Mouse (Mus musculus) heart, embryonic 10.5 days (tissue): ENCODE data around the gene Uqcrfs1. TPM values are rescaled to one million over a fixed set of nuclear protein-coding genes. Genes with fewer than 3 reads are reported as not detected.

Experiments used
- DNase-seq: peaks from one replicate; pipeline ENCODE4 v3.0.0-alpha.2; 2017; ENCODE audit warnings: low spot score
- H3K27ac ChIP-seq: fragments of 300-500 bp; sonication (generic); 2 replicates; pipeline ENCODE4 v1.5.1; 2016; ENCODE audit warnings: mild to moderate bottlenecking
- H3K27me3 ChIP-seq: fragments of 300-500 bp; sonication (generic); 2 replicates; pipeline ENCODE4 v1.6.1; 2016; ENCODE audit warnings: mild to moderate bottlenecking; ENCODE audit not compliant: poor library complexity, insufficient read depth, severe bottlenecking
- H3K36me3 ChIP-seq: fragments of 300-500 bp; sonication (generic); 2 replicates; pipeline ENCODE4 v1.6.1; 2016; ENCODE audit warnings: mild to moderate bottlenecking, moderate library complexity
- H3K4me1 ChIP-seq: fragments of 300-500 bp; sonication (generic); 2 replicates; pipeline ENCODE4 v1.6.1; 2016; ENCODE audit warnings: mild to moderate bottlenecking
- H3K4me3 ChIP-seq: fragments of 300-500 bp; sonication (generic); 2 replicates; pipeline ENCODE4 v1.5.1; 2016; ENCODE audit warnings: mild to moderate bottlenecking, moderate library complexity
- H3K9me3 ChIP-seq: fragments of 300-500 bp; sonication (generic); 2 replicates; pipeline ENCODE4 v1.6.1; 2016; ENCODE audit warnings: mild to moderate bottlenecking, moderate library complexity
- WGBS: fragments of 180-500 bp; shearing (Covaris S2); methylation state at CpG from one replicate; pipeline ENCODE4 v1.1.7; 2016; 5-methylcytosine and 5-hydroxymethylcytosine counted together
- polyA plus RNA-seq: library from polyadenylated mRNA; unstranded; fragments of >200 nt; fragmentation: Nextera tagmentation; extraction: Ambion mirVana; gene quantifications from 2 replicates; pipeline ENCODE4 v1.2.1, GENCODE M21; 2016

The Uqcrfs1 gene
- 381 and 511 TPM in 2 replicates for polyA plus RNA-seq

DNA sequence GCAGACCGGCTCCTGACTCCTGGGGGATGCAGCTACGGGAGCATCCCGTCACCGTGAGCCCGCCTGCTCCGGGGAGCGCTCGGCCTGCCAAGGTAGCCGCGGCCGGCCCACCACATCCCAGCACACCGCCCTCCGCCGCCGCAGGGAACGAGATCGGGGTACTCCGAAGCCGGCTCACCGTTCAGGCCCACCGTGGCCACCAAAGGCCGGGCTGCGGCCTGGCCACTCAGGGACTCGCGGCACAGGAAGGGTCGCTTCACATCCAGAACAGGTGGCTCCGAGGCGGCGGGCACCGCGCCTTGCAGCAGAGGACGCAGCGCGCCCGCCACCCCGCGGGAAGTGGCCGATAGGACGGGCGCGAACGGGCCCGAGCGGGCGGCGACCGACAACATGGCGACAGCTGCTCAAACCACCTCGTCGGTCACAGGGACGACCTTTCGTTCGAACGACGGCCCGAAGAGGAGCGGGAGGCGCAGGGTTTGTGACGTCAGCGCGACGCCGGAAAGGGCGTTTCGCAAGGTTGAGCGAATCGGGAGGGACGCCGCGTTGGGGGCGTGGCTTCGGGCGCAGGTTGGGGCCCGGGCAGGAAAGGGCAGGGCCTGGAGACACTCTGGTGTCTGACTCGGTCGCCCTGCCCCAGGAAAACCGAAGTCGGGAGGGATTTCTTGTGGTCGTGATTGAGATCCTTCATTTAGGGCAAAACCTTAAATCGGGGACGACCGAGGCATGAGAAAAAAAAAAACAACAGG lies at the start of gene Uqcrfs1:
Gene Uqcrfs1 (minus strand): TSS at position 507 of the 749 bp plus-strand sequence.
- DNase-seq: peak; percentile 98
- Histone ChIP-seq H3K36me3 (peaks cover 12% of the 10 kb centered on the region), H3K27ac (peak within 1 kb of the TSS; percentile 99), H3K4me1 (peaks cover 13% of the 10 kb centered on the region), H3K4me3 (peak within 1 kb of the TSS; percentile 91), H3K9me3 (no peaks in the 10 kb centered on the region), H3K27me3 (no peaks in the 10 kb centered on the region)
- under 1% methylated on average over 82 of the region's 82 CpGs for WGBS

DNA sequence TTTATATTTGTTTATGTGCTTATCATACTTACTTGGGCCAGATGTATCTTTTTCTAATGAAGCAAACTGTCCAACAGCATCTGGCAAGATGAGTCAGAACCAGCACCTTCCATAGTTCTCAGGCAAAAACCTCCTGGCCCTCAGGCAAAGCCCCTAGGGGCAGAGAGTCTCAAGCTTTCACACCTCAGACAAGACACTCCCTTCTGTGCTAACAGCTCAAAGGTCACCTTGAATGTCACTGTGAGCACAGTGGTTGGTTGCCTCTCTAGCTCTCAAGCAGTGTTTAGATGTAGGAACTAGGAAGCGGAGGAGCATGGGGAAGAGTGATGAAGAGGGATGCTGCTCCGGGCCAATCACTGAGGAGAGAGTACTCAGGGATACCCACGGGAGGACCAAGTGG lies 40.6 kb upstream of the Uqcrfs1 start:
- no peaks in the 10 kb centered on the region for H3K36me3 ChIP-seq
- no peaks in the 10 kb centered on the region for H3K4me1 ChIP-seq
- DNase-seq: no peak
- H3K27ac ChIP-seq: no peak overlapping the region
- 90% methylated on average over 3 of the region's 3 CpGs for WGBS
- no peaks in the 10 kb centered on the region for H3K9me3 ChIP-seq
- no peak overlapping the region for H3K4me3 ChIP-seq
- H3K27me3 ChIP-seq: no peaks in the 10 kb centered on the region

DNA sequence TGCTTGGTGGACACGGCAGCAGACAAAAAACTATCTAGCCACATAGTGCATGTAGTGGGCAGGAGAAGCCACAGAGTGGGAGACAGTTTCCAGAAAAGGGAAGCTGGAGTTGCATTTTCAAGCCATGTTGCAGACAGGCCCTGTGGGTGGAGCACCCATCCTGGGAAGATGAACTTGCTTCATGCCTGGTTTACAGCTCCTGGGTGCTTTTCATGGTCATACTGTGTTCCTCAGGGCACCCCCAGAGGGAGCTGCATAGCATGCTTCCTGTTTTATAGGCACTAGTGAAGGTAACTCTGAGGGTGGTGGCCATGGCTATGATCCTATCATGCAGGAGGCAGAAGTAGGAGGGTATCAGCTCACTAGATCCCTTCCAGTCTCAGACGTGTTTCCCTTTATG lies 37.4 kb upstream of the Uqcrfs1 start:
- no peak overlapping the region for H3K27ac ChIP-seq
- no peak overlapping the region for H3K4me3 ChIP-seq
- no peaks in the 10 kb centered on the region for H3K36me3 ChIP-seq
- no peaks in the 10 kb centered on the region for H3K4me1 ChIP-seq
- WGBS: 75% methylated on average over 2 of the region's 2 CpGs
- no peaks in the 10 kb centered on the region for H3K27me3 ChIP-seq
- no peak for DNase-seq
- H3K9me3 ChIP-seq: no peaks in the 10 kb centered on the region

DNA sequence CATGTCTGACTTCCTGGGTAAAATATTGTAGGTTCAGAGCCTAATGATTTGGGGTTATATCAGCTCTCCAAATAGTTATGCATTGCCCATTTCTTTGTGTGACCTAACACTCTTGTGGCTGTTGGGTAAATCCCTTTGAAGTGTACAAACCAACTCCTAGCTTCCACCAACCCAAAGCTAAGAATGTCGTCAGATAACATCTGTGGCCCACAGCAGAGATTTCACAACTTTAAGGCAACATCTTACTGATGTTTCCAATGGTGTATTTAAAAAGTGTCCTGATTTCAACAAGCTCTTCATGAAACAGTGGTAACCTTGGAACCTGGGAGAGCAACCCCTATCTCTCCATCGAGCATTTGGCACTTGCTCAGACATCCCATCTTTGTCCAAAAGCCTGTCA lies 33.6 kb upstream of the Uqcrfs1 start:
- DNase-seq: no peak
- Histone ChIP-seq H3K27me3 (no peaks in the 10 kb centered on the region), H3K27ac (no peak overlapping the region), H3K9me3 (no peaks in the 10 kb centered on the region), H3K36me3 (no peaks in the 10 kb centered on the region), H3K4me3 (no peak overlapping the region), H3K4me1 (no peaks in the 10 kb centered on the region)
- 59% methylated on average over 2 of the region's 2 CpGs for WGBS

DNA sequence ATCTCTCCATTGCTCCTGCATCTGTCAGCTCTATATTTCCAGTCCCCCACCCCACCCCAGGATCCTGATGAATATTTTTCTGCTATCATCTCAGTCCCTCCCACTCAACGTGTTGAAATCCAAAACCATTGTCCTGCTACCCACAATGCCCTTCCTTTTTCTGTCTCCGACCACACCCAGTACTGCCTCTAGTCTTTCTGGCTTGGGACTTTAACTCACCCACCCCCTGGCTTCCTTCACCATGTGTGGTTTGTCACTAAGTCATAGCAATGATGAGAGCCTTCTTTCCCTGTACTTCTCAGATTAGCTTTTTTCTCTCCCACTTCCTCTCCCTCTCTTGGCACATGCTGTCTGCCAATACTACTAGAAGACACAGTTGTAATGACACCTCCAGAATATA lies 31.7 kb upstream of the Uqcrfs1 start:
- H3K4me3 ChIP-seq: no peak overlapping the region
- 59% methylated on average over 2 of the region's 2 CpGs for WGBS
- no peaks in the 10 kb centered on the region for H3K4me1 ChIP-seq
- no peaks in the 10 kb centered on the region for H3K36me3 ChIP-seq
- no peak overlapping the region for H3K27ac ChIP-seq
- DNase-seq: no peak
- H3K9me3 ChIP-seq: no peaks in the 10 kb centered on the region
- no peaks in the 10 kb centered on the region for H3K27me3 ChIP-seq

DNA sequence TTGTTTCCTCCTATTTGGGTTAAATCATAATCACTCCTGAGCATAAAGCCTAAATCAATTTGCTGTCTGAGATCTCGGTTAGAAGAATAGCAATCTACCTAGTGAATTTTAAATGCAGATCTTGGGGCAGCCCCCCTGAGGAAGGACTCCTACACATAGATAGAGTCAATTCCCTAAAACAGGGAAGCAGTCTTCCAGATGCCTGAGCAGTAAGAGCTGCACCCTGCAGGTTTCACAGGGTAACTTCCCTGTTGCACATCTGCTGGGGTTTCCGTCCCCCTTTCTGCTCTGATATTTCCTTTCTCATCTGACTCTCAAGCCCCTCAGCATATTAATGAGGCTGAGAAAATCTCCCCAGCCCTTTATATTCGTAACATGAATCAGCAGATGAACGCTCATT lies 27.8 kb upstream of the Uqcrfs1 start:
- Histone ChIP-seq H3K9me3 (no peaks in the 10 kb centered on the region), H3K27ac (no peak overlapping the region), H3K36me3 (no peaks in the 10 kb centered on the region), H3K4me1 (no peaks in the 10 kb centered on the region), H3K27me3 (no peaks in the 10 kb centered on the region; the same call in 1 of the 2 replicates), H3K4me3 (no peak overlapping the region)
- WGBS: 77% methylated on average over 4 of the region's 4 CpGs
- DNase-seq: no peak

DNA sequence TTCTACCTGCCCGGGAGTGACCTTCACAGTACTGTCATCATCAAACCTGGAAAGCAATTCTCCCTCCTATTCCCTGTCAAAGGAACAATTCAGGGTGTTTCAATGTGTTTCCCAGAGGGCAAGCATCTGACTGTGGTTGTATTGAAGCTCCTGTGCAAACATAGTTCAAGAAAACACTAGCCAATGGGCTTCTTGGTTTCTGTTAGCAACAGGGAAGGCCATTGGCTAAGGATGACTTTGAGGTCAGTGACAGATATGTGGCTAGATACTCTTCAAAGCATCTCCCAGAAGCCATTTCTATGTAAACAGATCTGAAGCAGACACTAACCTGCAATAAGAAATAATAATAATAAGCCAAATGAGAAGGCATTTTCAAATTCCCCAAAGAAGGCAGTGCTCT lies 25.0 kb upstream of the Uqcrfs1 start:
- 84% methylated on average over 1 of the region's 1 CpGs for WGBS
- no peaks in the 10 kb centered on the region for H3K4me1 ChIP-seq

DNA sequence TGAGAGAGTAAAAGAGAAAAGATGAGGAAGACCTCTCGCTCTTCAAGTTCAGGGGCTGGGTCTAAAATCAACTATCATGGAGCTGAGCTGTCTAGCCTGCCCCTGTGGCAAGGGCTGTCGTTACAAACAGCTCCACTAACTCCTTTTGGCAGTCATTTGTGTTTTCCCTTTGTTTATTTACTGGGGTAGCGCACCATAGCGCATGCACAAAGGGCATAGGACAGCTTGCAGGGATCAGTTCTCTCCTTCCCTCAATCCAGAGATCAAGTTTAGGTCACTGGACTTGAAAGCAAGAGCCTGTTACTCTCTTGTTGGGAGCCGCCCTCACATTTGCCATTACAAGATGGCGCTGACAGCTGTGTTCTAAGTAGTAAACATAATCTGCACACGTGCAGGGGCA lies 22.4 kb upstream of the Uqcrfs1 start:
- Histone ChIP-seq H3K9me3 (no peaks in the 10 kb centered on the region), H3K4me1 (no peaks in the 10 kb centered on the region), H3K27me3 (peaks cover under 1% of the 10 kb centered on the region; the same call in 1 of the 2 replicates), H3K27ac (no peak overlapping the region), H3K36me3 (no peaks in the 10 kb centered on the region), H3K4me3 (no peak overlapping the region)
- 80% methylated on average over 7 of the region's 7 CpGs for WGBS
- no peak for DNase-seq

More for the DNA sequence above, 25.0 kb upstream of the Uqcrfs1 start:
- no peak for DNase-seq
- no peak overlapping the region for H3K4me3 ChIP-seq
- no peaks in the 10 kb centered on the region for H3K9me3 ChIP-seq
- no peaks in the 10 kb centered on the region; the same call in 1 of the 2 replicates for H3K27me3 ChIP-seq
- H3K36me3 ChIP-seq: no peaks in the 10 kb centered on the region
- H3K27ac ChIP-seq: no peak overlapping the region

DNA sequence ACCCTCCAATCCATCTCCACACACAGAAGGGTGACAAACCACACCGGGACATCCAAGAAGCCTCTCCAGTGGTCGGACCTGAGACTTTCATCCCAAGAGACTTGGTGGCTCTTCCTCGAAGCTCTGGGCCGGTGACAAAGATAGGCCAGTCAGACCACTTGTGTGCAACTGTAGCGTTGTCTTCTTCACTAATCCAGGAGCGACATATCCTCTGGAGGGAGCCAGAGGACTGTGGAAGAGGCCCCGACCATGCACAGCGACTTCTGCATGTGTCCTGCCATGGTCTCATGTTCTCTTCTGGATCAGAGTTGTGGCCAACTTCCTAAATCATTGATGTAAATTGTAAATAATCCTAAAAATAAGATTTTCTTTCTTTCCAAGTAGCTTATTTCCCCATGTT lies 21.6 kb upstream of the Uqcrfs1 start:
- Histone ChIP-seq H3K4me1 (no peaks in the 10 kb centered on the region), H3K36me3 (no peaks in the 10 kb centered on the region), H3K4me3 (no peak overlapping the region), H3K27me3 (peaks cover 5% of the 10 kb centered on the region; the same call in 1 of the 2 replicates), H3K9me3 (no peaks in the 10 kb centered on the region), H3K27ac (no peak overlapping the region)
- WGBS: 57% methylated on average over 8 of the region's 8 CpGs
- DNase-seq: peak; percentile 81

DNA sequence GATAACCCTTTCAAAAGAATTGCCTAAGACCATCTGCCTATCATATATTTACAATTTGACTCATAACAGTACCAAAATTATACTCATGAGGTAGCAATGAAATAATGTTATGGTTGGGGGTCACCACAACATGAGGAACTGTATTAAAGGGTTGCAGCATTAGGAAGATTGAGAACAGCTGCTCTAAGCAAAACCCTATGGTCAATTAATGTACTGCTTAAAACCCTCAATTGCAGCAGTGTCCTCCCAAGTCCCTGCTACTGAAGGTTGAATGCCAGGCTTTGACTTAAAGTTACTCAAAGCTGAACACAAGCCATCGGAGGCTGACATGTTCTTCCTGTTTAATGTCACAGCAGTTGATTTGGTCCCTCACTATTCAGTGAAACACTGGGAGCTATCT lies 15.4 kb upstream of the Uqcrfs1 start:
- 70% methylated on average over 1 of the region's 1 CpGs for WGBS
- no peak for DNase-seq
- Histone ChIP-seq H3K4me1 (no peaks in the 10 kb centered on the region), H3K9me3 (no peaks in the 10 kb centered on the region), H3K27me3 (0 out of 2 replicates have a peak, but pooled peaks cover 5% of the 10 kb centered on the region), H3K36me3 (no peaks in the 10 kb centered on the region), H3K27ac (no peak overlapping the region), H3K4me3 (no peak overlapping the region)

DNA sequence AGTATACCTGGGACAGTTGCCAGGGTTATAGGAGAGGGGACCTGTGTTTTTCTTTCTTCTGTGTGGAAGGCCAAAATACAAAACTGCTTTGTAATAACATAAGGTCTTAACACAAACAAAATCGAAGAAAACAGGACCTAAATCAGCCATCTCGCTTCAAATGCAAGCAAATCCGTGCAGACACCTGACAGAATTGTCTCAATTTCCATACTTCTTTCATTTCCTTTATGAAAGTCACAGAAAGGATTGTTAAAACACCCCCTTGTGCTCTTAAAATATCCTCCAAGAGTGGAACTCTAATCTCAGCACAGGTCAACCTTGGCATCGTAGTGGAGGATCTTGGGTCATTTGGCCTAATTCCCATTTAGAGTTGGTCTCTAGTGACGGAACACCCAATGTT lies 14.9 kb upstream of the Uqcrfs1 start:
- Histone ChIP-seq H3K4me3 (no peak overlapping the region), H3K9me3 (no peaks in the 10 kb centered on the region), H3K27ac (no peak overlapping the region), H3K4me1 (no peaks in the 10 kb centered on the region), H3K27me3 (0 out of 2 replicates have a peak, but pooled peaks cover 5% of the 10 kb centered on the region), H3K36me3 (no peaks in the 10 kb centered on the region)
- DNase-seq: no peak
- WGBS: 86% methylated on average over 5 of the region's 5 CpGs

DNA sequence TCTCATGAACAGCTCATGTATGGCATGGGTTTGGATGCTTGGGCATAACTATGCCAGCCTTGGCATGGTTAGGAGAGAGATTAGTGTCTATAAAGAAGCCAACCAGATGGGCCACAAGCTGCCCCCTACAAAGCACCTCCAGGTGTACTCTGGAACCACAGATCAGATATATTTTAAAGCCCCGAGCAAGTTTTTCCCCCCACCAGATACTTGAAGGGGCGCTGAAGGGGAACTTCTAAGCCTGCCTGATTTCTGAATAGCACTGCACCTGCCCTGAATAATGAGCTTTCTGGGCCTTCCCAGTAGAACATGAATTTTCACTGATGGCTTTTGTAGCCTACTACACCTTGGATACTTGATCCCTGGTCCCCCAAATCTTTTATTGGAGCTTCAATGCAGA lies 12.6 kb upstream of the Uqcrfs1 start:
- 75% methylated on average over 2 of the region's 2 CpGs for WGBS
- H3K4me3 ChIP-seq: no peak overlapping the region
- no peaks in the 10 kb centered on the region for H3K9me3 ChIP-seq
- 0 out of 2 replicates have a peak, but pooled peaks cover 5% of the 10 kb centered on the region for H3K27me3 ChIP-seq
- no peaks in the 10 kb centered on the region for H3K4me1 ChIP-seq
- H3K36me3 ChIP-seq: no peaks in the 10 kb centered on the region
- DNase-seq: no peak
- no peak overlapping the region for H3K27ac ChIP-seq

DNA sequence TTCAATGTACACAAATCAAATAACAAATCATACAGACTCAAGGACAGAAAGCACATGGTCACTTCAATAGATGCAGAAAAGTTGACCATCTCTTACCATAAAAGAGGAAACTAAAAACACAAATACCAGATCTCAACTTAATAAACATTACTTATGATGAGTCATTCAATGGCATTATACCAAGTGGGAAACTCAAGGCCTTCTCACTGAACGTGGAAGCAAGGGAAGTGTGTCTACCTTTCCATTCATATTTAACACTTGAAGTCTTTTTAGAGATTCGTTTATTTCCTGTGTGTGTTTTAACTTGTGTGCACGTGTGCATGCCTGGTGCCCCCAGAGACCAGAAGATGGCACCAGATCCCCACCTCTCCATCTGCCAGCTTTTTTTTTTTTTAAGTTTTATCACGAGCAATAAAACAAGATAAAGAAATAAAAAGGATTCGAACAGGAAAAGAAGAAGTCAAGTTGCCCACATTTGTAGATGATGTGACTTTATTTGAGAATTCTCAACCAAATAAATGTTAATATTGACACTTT lies 8.0 kb upstream of the Uqcrfs1 start:
- no peaks in the 10 kb centered on the region for H3K36me3 ChIP-seq
- H3K27me3 ChIP-seq: no peaks in the 10 kb centered on the region
- 40% methylated on average over 5 of the region's 5 CpGs for WGBS
- no peak overlapping the region for H3K27ac ChIP-seq
- DNase-seq: no peak
- H3K9me3 ChIP-seq: no peaks in the 10 kb centered on the region
- 0 out of 2 replicates have a peak, but pooled peaks cover 3% of the 10 kb centered on the region for H3K4me1 ChIP-seq
- H3K4me3 ChIP-seq: no peak overlapping the region
